Mouse (Mus musculus) bone marrow macrophage, adult 2 months (primary cell): ENCODE measurements at regions not wholly inside any gene's neighbourhood (a gene's known extent, or its start where the extent isn't known, plus 50 kb on each side); places are given as distances from the start of the nearest gene placed in this dataset.

Source experiments
- CTCF ChIP-seq: IDR thresholded peaks from 2 replicates; pipeline ENCODE4 v1.5.1; 2012; ENCODE audit warnings: low read depth, mild to moderate bottlenecking, low read length, moderate library complexity
- POLR2A ChIP-seq: IDR thresholded peaks from 2 replicates; pipeline ENCODE4 v1.6.1; 2012; ENCODE audit warnings: mild to moderate bottlenecking, low read depth, low read length, borderline replicate concordance

- no peak for TF ChIP-seq CTCF
- no peak for TF ChIP-seq POLR2A
Observed at GRCm38 (mm10) chr10:26520879-26521278, 145.1 kb upstream of the L3mbtl3 start.
